Mouse (Mus musculus): Measurements from ENCODE around the gene Mettl9. TPM values are rescaled to one million over a fixed set of nuclear protein-coding genes. Genes with fewer than 3 reads are reported as not detected.
A peak's percentile ranks its signal among the peaks of the same experiment; 100 is the strongest.

Gene Mettl9
- 184 and 186 TPM in 2 replicates for polyA plus RNA-seq (2015; fragmentation: Nextera tagmentation; extraction: Ambion mirVana)

DNA sequence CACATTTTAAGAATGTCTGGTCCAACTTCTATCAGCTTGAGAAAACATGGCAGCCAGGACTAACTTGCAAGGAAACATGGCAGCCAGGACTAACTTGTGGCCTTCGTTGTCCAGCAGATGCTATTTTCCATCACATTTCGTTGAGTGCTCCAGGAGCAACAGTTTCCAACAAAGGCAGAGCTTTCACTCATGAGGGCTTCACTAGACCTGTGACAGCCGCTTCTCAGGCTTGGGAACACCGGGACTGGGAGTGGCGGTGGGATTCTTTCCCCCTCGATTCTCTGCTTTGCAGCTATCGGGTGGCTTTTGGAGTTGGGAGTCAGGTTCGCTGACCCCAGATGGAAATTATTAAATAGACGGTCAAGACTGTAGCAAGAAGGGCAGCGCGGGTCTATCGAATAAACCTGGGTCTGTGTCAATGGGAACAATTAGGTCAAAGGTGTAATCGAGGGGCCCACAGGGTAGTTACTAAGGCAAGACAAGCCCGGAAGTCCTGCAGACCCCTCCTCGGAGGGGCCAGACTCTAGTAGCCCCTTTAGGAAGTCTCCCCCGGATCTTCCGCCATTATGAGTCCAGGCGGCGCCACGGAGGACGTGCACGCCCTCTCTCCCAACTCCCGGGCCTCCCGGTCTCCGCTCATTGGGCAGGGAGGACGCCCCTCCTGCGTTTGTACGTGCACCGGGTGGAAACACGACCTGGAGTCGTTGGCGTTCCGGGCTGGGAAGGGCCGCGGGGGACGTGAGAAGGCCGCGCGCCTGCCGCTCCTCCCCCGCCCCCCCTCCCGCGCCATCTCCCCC, at the start of gene Mettl9:
Gene Mettl9, plus strand, starts transcription at position 590 of the 797 bp plus-strand sequence.
- Histone ChIP-seq H3K9me3 (no peaks in the 10 kb centered on the region), H3K36me3 (replicated peaks) (no peaks in the 10 kb centered on the region), H3K4me2 (peak within 1 kb of the TSS; percentile 73), H3K4me1 (peaks cover 30% of the 10 kb centered on the region), H3K4me3 (peak within 1 kb of the TSS; percentile 55), H3K27me3 (replicated peaks) (peaks cover 14% of the 10 kb centered on the region), H3K9ac (peak within 1 kb of the TSS; percentile 84), H3K27ac (peak within 1 kb of the TSS; percentile 93)
- WGBS: 2% methylated on average over 37 of the region's 43 CpGs
- ATAC-seq (replicated peaks): peak; percentile 97

GRCm38 (mm10) chr7:120991191-120991590, 43.1 kb upstream of the Mettl9 start:
- Histone ChIP-seq H3K27me3 (replicated peaks) (no peaks in the 10 kb centered on the region), H3K27ac (no peak overlapping the region)
- WGBS: 66% methylated on average over 8 of the region's 8 CpGs

GRCm38 (mm10) chr7:120999021-120999530, 35.2 kb upstream of the Mettl9 start:
- Histone ChIP-seq H3K27ac (no peak overlapping the region), H3K4me3 (no peak overlapping the region), H3K27me3 (replicated peaks) (no peaks in the 10 kb centered on the region), H3K36me3 (replicated peaks) (no peaks in the 10 kb centered on the region), H3K4me1 (no peaks in the 10 kb centered on the region), H3K9me3 (no peaks in the 10 kb centered on the region), H3K9ac (no peak overlapping the region), H3K4me2 (no peak overlapping the region)
- 78% methylated on average over 2 of the region's 2 CpGs for WGBS
- no peak for ATAC-seq (replicated peaks)

More at GRCm38 (mm10) chr7:120991191-120991590, 43.1 kb upstream of the Mettl9 start:
- Histone ChIP-seq H3K36me3 (replicated peaks) (no peaks in the 10 kb centered on the region), H3K9me3 (no peaks in the 10 kb centered on the region), H3K4me3 (no peak overlapping the region), H3K4me2 (no peak overlapping the region), H3K9ac (no peak overlapping the region), H3K4me1 (no peaks in the 10 kb centered on the region)
- ATAC-seq (replicated peaks): no peak

DNA sequence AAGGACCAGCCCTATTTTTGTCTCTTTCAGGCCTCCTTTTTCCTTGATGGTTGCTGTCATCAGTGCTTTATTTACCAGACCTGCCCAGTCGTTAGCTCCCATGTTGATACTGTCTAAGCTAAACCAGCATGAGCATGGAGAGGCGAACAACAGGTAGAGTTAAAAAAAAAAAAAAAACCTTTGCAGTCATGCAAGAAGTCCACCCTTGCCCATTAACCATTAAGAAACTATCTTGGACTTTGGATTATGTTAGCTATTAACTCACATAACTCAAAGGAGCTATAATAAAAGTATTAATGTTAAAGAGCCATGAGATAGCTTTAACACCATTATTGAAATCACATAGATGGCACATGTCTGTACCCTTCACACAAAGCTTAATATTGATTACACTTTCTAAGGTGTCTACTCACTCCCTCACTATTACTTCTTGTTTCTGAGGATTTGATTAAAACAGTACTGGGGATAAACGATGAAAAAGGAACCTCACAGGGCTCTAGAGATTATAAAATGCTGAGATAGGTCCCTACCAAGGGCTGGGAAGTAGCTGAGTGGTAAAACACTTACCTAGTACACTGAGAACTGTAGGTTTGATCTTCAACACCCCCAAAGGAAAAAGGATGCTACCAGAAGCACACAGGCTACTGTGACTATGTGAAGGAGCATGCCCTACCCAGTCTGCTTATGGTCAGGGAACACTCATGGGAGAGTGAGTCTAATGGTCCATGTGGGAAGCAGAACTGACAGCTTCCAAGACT, 34.0 kb upstream of the Mettl9 start:
- H3K36me3 ChIP-seq (replicated peaks): no peaks in the 10 kb centered on the region
- no peaks in the 10 kb centered on the region for H3K9me3 ChIP-seq
- no peaks in the 10 kb centered on the region for H3K4me1 ChIP-seq
- no peak overlapping the region for H3K4me3 ChIP-seq
- ATAC-seq (replicated peaks): no peak
- no peak overlapping the region for H3K9ac ChIP-seq
- H3K4me2 ChIP-seq: no peak overlapping the region
- H3K27ac ChIP-seq: no peak overlapping the region
- 82% methylated on average over 3 of the region's 3 CpGs for WGBS
- H3K27me3 ChIP-seq (replicated peaks): no peaks in the 10 kb centered on the region

GRCm38 (mm10) chr7:121001879-121002278, 32.4 kb upstream of the Mettl9 start:
- Histone ChIP-seq H3K4me1 (no peaks in the 10 kb centered on the region), H3K36me3 (replicated peaks) (no peaks in the 10 kb centered on the region), H3K27ac (no peak overlapping the region), H3K27me3 (replicated peaks) (no peaks in the 10 kb centered on the region), H3K9me3 (no peaks in the 10 kb centered on the region), H3K9ac (no peak overlapping the region), H3K4me2 (no peak overlapping the region), H3K4me3 (no peak overlapping the region)
- no peak for ATAC-seq (replicated peaks)
- WGBS: 83% methylated on average over 3 of the region's 3 CpGs

GRCm38 (mm10) chr7:121002407-121002928, 31.8 kb upstream of the Mettl9 start:
- no peaks in the 10 kb centered on the region for H3K36me3 ChIP-seq (replicated peaks)
- H3K9me3 ChIP-seq: no peaks in the 10 kb centered on the region
- no peaks in the 10 kb centered on the region for H3K27me3 ChIP-seq (replicated peaks)
- no peak overlapping the region for H3K4me2 ChIP-seq
- H3K4me3 ChIP-seq: no peak overlapping the region
- no peak overlapping the region for H3K27ac ChIP-seq
- H3K4me1 ChIP-seq: no peaks in the 10 kb centered on the region
- ATAC-seq (replicated peaks): no peak
- no peak overlapping the region for H3K9ac ChIP-seq
- 93% methylated on average over 5 of the region's 5 CpGs for WGBS

DNA sequence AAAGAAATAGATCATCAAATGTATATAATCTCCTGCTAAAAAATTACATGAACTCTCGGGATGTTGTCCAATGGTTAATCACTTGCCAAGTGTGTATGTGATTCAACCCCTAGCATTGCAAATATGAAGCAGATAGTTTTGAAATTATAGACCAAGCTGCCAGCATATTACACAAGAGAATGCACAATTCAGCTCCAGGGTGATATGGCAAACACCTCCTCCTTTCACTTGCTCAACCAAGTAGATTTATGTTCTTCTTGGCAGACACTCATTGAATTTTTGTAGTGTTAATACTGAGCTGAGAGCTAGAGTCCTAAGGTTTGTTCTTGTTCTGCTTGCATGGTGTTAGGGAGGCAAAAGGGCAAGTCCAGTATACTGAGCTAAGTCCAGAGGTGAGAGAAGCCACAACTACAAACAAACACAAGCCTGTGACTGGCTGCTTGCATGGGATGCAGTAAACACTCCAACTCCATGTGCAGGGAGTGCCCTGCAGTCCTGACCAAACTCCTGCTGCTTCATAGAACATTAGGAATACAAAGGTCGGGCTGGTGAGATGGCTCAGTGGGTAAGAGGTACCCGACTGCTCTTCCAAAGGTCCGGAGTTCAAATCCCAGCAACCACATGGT, 30.3 kb upstream of the Mettl9 start:
- H3K4me2 ChIP-seq: no peak overlapping the region
- H3K4me3 ChIP-seq: no peak overlapping the region
- no peaks in the 10 kb centered on the region for H3K4me1 ChIP-seq
- no peaks in the 10 kb centered on the region for H3K9me3 ChIP-seq
- ATAC-seq (replicated peaks): no peak
- H3K36me3 ChIP-seq (replicated peaks): no peaks in the 10 kb centered on the region
- H3K27ac ChIP-seq: no peak overlapping the region
- WGBS: 77% methylated on average over 4 of the region's 4 CpGs
- no peak overlapping the region for H3K9ac ChIP-seq
- H3K27me3 ChIP-seq (replicated peaks): no peaks in the 10 kb centered on the region

GRCm38 (mm10) chr7:121011794-121012689, 22.2 kb upstream of the Mettl9 start:
- Histone ChIP-seq H3K9me3 (no peaks in the 10 kb centered on the region), H3K4me3 (no peak overlapping the region), H3K9ac (no peak overlapping the region), H3K4me2 (no peak overlapping the region), H3K36me3 (replicated peaks) (no peaks in the 10 kb centered on the region), H3K27ac (no peak overlapping the region), H3K4me1 (0 out of 2 replicates have a peak, but pooled peaks cover 9% of the 10 kb centered on the region), H3K27me3 (replicated peaks) (no peaks in the 10 kb centered on the region)
- whole genome bisulfite sequencing: 55% methylated on average over 10 of the region's 10 CpGs
- peak; percentile 69; the same call in 1 of the 2 replicates for ATAC-seq (replicated peaks)

DNA sequence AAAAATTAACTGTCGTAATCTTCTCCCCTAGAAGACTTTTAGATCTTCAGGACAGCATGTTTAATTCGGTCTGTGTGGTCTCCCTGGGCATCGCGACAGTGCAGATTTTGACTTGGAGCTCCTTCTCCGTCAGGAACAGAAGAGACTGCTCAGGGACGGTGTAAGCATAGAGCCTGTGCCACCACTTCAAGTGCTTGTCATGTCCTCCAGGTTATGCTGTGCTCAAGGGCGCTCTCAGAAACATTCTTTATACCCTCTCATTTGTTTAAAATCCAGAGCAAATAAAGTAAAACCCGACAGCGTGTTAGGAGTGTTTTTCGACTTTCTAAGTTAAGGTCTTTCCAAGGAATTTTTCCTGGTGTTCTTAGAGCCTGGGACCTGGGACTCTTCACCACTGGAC, 19.8 kb upstream of the Mettl9 start:
- no peaks in the 10 kb centered on the region for H3K9me3 ChIP-seq
- no peaks in the 10 kb centered on the region for H3K27me3 ChIP-seq (replicated peaks)
- H3K4me1 ChIP-seq: 0 out of 2 replicates have a peak, but pooled peaks cover 9% of the 10 kb centered on the region
- no peak overlapping the region for H3K9ac ChIP-seq
- no peak overlapping the region for H3K4me3 ChIP-seq
- H3K4me2 ChIP-seq: no peak overlapping the region
- H3K27ac ChIP-seq: no peak overlapping the region
- no peaks in the 10 kb centered on the region for H3K36me3 ChIP-seq (replicated peaks)
- ATAC-seq (replicated peaks): no peak
- WGBS: 91% methylated on average over 10 of the region's 10 CpGs

DNA sequence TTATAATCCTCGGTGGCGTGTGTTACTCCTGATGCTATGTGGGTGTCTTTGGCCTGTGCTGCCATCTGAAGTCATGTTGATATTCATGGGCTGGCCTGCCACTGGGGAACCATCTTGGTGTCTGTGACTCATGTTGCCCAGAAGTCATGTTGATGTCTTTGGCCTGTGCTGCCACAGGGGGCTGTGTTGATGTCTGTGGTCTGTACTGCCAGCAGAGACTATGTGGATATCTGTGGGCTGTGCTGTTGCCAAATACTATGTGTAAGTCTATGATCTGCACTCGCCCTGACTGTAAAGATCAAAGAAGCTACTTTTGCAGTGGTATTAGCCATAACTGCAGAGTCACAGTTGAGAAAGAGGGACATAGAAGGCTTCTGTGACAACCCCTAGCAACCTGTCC, 15.5 kb upstream of the Mettl9 start:
- H3K27ac ChIP-seq: no peak overlapping the region
- 91% methylated on average over 3 of the region's 3 CpGs for WGBS

DNA sequence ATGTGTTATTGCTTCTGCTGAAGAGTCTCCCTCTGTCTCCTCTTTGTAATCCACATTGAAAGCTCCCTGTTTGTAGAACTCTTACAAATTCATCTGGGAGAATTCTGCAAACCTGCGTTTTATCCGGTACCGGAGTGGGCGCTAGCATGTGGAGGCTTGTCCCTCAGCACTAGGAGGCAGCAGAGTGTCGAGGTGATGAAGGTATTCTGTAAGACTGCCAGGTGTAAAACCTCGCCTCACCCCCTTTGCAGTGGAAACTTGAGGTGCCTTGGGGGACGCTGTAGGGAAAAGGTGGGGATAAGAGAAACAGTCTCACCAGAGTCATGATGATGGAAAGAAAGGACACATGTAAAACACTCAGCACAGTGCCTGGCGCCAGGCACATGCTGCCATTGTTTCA, 14.0 kb upstream of the Mettl9 start:
- Histone ChIP-seq H3K36me3 (replicated peaks) (no peaks in the 10 kb centered on the region), H3K4me1 (no peaks in the 10 kb centered on the region), H3K4me2 (no peak overlapping the region), H3K27ac (no peak overlapping the region), H3K27me3 (replicated peaks) (no peaks in the 10 kb centered on the region), H3K4me3 (no peak overlapping the region), H3K9me3 (no peaks in the 10 kb centered on the region), H3K9ac (no peak overlapping the region)
- no peak for ATAC-seq (replicated peaks)
- 40% methylated on average over 8 of the region's 8 CpGs for WGBS

More for the DNA sequence above, 15.5 kb upstream of the Mettl9 start:
- Histone ChIP-seq H3K4me2 (no peak overlapping the region), H3K4me3 (no peak overlapping the region), H3K9ac (no peak overlapping the region), H3K36me3 (replicated peaks) (no peaks in the 10 kb centered on the region), H3K4me1 (no peaks in the 10 kb centered on the region), H3K9me3 (no peaks in the 10 kb centered on the region), H3K27me3 (replicated peaks) (no peaks in the 10 kb centered on the region)
- no peak for ATAC-seq (replicated peaks)

All from midbrain, embryonic 15.5 days (tissue).